Mouse (Mus musculus) megakaryocyte, embryonic 14.5 days (primary cell): ENCODE results near the gene Vmn2r51. TPM values are rescaled to one million over a fixed set of nuclear protein-coding genes. Genes with fewer than 3 reads are reported as not detected.
"Not testable (repeated sequence)": the region's sequence is repeated elsewhere in the genome, so short reads cannot be mapped to it uniquely, and the experiment has no call there.

Experiments used
- H3K27me3 ChIP-seq: replicated peaks from 2 replicates; pipeline ENCODE3; 2012; ENCODE audit warnings: inconsistent platforms
- H3K36me3 ChIP-seq: replicated peaks from 2 replicates; pipeline ENCODE3; 2012; ENCODE audit warnings: low read length, inconsistent platforms, mixed read lengths
- H3K4me1 ChIP-seq: 2 replicates; pipeline ENCODE4 v1.6.1; 2012; ENCODE audit warnings: inconsistent platforms
- H3K4me3 ChIP-seq: replicated peaks from 2 replicates; pipeline ENCODE3; 2012; ENCODE audit warnings: moderate library complexity, mild to moderate bottlenecking, inconsistent platforms
- H3K9me3 ChIP-seq: 2 replicates; pipeline ENCODE4 v1.6.1; 2012; ENCODE audit warnings: inconsistent platforms
- polyA plus RNA-seq: library from polyadenylated mRNA; stranded (reverse); fragments of >175 nt; gene quantifications from 2 replicates; pipeline ENCODE4 v1.2.3, GENCODE M21; 2012; ENCODE audit warnings: low replicate concordance; ENCODE audit not compliant: insufficient read depth

Gene Vmn2r51
- polyA plus RNA-seq = not detected in 2 replicates

- H3K27me3 ChIP-seq, H3K9me3 ChIP-seq, H3K36me3 ChIP-seq, H3K4me3 ChIP-seq, H3K4me1 ChIP-seq: not testable (repeated sequence)
Observed at GRCm38 (mm10) chr7:10105641-10106040, at the start of gene Vmn2r51. Vmn2r51 (minus strand) TSS chr7:10105741.

GRCm38 (mm10) chr7:10053196-10053595, 52.3 kb downstream of the Vmn2r51 start, which contains the start of gene Vmn2r50:
Vmn2r50 (minus strand) TSS chr7:10053296.
- not testable (repeated sequence) for H3K9me3 ChIP-seq, H3K4me3 ChIP-seq, H3K4me1 ChIP-seq, H3K27me3 ChIP-seq, H3K36me3 ChIP-seq

Other genes starting within 250 kb of the Vmn2r51 start
- gene Vmn2r48, start 152.2 kb downstream of the Vmn2r51 start, polyA plus RNA-seq = not detected in 2 replicates
- not detected in 2 replicates for gene Vmn2r49, start 113.5 kb downstream of the Vmn2r51 start, polyA plus RNA-seq
- not detected in 2 replicates for gene Vmn2r50, start 52.4 kb downstream of the Vmn2r51 start, polyA plus RNA-seq
- not detected in 2 replicates for gene Vmn2r52, start 70.8 kb upstream of the Vmn2r51 start, polyA plus RNA-seq
- gene Vmn1r66, start 172.3 kb upstream of the Vmn2r51 start, polyA plus RNA-seq = not detected in 2 replicates